Mouse (Mus musculus): ENCODE data around the gene Dusp1.

Gene Dusp1

DNA sequence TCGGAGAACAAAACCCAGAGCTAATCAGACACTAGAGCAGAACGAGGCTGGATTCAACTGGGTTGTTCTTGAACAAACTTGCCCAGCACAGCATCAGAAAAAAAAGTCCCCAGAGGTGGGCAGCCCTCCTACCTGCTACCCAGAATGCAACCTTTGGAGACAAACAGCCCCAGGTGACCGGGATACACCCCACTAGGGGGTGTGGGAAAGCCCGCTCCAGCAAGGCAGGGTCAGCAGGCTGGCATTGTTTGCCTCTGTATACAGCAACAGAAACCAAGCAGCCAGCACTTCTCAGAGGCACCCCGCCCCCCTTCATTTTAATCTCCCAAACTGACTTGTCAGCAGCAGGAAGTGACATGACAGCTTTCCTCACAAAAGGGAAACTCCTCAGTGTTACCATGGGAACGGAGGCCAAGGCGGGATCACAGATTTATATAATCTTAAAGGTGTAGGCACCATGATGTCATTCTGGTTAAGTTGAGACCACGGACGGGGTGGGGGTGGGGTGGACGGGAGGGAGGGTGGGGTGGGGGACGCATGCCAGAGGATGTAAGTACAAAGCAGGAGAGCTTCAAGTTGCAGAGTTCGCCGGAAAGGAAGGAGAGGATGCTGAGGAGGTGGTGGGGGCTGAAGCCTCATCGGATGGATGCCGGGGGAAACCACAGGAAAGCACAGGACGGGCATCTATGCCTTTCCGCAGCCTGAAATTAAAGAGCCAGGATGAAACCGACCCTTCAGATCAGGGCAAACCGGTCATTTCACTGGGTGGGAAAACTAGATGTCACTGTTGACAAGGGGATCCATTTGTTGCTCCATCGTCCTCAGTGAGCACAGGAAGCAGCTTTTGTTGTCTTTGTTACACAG is 58.9 kb downstream of the Dusp1 start:
- DNase-seq (ENCODE audit: low spot score) = peak; percentile 95

DNA sequence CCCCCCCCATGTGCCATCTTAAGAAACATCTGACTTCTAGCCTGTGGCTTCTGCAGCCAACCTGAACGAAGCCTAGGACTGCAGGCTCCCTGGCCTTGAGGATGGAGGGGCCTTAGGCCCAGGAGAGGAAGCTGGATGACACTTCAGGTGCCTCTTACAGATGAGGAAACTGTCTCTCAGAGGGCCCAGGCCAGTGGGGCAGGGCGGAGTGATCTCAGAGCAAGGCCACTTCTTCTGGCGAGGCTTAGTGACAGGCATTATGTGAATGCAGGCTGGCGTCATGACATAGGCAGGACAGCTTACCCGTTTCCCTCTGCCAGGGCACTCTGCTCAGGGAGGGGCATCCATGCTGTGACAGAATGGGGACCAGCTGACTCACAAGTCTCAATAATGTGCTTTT is 60.1 kb downstream of the Dusp1 start:
- DNase-seq (ENCODE audit: low spot score) = no peak

DNA sequence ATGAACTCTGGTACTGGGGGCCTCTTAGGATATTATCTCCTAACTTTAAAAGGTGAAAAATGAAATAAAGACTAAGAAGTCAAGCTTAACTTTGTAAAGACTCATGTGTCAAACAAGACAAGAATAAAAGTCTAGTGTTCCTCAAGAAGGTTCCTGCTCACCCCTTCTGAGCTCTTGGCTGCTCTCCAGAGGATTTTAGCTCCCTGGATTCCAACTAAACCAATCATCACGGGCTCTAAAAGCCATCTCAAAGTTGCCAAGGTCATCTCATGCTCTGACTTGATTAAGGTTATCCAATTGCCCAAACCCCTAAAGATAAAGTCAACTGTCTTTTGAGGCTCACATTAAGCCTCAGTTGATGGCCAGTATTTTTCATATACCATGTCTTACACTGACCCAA is 63.3 kb downstream of the Dusp1 start:
- no peak for DNase-seq (ENCODE audit: low spot score)

DNA sequence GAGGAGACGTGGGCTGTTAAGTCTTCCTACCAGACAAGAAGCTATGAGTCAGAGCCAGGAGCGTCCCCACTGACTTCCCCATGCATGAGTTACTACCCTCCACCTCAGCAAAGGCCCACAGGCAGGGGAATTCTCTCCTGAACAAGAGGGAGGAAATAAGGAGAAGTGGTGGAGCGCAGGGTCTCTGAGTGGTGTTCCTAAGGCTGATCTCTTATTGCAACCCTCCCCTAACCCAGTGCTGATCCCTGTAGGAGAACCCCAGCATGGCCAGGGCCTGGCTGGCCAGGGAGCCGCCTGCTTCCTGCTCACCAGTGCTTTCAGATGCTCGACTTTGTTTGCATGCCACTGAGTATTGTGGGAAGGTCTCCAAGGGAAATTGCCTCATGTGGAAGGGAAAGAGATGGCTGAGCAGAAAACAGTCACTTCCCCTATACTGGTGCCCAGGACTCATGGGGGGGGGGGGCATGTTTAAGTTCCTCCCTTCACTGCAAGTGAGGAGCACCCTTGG is 64.5 kb downstream of the Dusp1 start:
- DNase-seq (ENCODE audit: low spot score) = peak; percentile 90

DNA sequence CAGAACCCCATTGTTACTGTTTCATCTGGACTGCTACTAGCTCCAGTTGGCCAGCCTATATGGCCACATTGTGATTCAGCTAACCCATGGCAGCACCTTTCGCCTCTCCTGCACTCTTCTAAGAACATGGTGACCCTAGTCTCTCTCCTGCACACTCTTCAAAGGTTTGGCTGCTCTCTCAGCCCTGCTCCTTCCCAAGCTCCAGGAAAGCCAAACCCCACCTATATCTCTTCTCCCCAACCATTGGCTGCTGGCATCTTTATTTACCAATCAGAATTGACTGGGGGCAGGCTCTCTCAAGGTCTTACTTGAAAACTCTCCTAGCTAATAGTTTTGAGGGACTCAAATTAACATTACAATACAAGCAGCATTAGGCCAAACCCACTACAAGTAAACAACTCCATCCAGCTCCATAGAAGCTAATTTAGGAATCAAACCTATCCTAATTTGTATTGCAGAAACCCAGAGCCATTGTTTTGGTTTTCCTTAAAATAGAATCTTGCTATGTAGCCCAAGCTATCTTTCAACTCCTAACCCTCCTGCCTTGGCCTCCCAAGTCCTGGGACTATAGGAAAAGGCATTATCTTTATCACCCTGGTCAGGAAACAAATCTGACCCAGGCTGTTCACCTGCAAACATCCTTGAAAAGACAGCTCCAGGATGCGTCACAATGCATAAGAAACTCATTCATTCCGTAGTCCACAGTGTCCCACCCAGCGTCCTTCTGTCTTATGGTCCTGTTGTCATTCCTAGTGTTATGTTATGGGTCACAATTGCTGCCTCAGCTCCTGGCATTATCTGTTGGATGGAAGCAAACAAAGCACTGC is 67.1 kb downstream of the Dusp1 start:
- DNase-seq (ENCODE audit: low spot score) = no peak

DNA sequence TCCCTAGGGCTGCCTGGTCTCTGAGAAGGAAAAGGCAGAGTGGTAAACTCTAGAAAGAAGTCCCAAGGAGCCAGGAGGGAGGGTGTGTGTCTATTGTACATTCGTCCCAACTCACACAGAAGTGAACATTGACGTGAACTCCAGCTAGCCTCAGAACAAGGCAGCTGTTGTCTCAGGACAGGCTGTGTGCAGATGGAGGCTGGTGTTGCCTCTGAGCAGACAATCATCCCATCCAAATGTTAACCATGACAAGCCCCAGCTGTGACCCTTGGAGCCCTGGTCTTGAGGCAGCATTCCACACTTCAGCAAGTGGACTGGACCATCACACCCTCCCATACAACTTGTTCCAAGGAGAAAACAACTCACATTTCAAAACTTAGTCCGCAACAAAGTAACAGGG is 69.7 kb downstream of the Dusp1 start:
- peak; percentile 74 for DNase-seq (ENCODE audit: low spot score)

DNA sequence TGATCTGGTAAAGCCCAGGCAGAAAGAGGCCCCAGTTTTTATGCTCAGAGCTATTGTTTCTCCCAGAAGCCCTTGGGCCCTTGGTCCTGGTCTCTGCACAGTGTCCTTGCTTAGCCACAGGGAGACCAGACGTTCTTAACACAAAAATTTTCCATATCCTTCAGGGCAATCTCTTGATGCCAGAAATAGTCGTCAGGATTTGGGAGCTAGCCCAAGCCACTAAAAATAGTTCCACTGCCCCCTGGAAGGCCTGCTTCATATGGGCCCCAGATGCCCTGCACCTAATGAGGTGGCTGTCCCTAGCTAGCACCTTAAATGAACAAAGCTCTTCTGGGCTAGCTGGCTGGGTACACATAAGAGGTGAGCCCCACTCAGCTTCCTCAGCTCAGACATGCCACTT is 71.0 kb downstream of the Dusp1 start:
- DNase-seq (ENCODE audit: low spot score) = no peak

DNA sequence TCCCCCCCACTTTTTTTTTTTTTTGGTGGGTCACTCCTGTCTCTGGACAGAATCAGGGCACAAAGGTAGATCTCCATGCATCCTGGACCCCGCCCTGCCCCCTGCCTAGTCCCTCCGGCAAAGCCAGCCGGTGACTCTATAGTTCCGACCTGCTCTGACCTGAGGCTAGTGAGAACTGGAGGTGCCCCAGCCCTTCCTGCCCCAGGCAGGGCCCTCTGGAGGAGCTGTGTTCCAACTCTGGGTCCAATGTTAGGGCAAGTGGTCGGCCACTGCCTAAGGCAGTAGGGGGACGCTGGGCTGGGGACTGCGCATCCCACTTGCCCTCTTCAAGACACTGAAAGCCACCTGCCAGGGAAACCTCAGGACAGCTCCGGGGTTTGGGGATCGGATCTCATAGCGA is 71.9 kb downstream of the Dusp1 start:
- no peak for DNase-seq (ENCODE audit: low spot score)

DNA sequence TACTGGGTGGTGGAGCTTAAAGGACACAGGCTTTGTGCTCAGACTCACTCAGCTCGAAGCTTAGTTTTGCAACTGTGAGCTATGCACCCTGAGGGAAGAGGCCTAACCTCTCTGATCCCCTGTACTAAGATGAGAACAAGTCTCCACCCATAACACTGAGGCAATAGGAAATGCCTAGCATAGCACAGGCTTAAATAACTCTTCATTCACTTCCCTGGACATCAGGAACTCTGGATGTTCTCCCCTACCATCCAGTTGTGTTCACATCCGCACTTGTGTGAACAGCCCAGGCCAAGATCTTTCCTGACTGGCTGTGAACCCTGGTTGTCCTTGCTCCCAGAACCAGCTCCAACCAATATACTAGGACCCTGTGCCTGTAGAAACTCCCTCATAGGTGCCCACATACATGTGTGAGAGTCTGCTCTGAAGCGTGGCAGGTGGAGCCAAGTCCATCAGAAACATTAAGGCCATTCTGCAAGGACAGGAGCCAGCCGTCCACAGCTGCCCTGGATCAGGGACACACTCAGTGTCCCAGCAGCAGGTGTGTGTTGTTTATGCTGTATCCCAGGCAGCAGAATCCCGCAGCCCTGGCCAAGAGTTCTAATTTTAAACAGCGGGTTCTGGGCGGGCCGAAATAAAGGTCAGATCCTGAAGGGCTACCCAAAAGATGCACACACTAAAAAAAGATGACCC is 73.1 kb downstream of the Dusp1 start:
- DNase-seq (ENCODE audit: low spot score) = peak; percentile 72

DNA sequence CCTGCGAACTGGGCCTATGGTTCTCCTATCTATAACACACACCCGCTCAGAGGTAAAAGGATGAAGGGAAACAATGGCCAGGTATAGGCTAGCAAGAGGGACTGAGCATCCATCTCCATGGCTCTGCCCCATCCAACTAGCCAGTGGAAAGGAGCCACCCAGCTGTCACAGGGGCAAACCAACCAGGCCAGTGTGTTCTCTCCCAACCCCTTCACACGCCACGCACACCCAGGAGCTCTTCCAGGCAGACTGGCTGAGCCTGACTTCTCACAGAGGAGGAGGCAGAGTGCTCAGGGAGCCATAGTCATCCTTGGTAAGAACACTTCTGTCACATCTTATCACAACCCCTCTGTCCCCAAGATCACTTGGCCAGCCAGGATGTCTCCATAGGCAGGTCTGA is 74.0 kb downstream of the Dusp1 start:
- no peak for DNase-seq (ENCODE audit: low spot score)

DNA sequence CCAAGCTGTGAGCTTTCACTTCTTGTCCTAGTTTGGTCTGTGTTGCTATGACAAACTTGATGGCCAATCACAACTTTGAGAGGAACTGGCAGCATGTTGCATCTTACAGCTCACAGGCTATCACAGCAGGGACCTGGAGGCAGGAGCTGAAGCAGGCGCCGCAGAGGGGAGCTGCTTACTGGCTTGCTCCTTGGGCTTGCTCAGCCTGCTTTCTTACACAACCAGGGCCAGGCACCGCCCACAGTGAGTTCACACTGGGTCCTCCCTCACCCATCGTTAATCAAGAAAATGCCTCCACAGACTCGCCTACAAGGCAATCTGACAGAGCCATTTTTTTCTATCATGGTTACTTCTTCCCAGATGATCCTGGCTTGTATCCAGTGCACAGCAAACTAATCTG is 74.7 kb downstream of the Dusp1 start:
- no peak for DNase-seq (ENCODE audit: low spot score)

DNA sequence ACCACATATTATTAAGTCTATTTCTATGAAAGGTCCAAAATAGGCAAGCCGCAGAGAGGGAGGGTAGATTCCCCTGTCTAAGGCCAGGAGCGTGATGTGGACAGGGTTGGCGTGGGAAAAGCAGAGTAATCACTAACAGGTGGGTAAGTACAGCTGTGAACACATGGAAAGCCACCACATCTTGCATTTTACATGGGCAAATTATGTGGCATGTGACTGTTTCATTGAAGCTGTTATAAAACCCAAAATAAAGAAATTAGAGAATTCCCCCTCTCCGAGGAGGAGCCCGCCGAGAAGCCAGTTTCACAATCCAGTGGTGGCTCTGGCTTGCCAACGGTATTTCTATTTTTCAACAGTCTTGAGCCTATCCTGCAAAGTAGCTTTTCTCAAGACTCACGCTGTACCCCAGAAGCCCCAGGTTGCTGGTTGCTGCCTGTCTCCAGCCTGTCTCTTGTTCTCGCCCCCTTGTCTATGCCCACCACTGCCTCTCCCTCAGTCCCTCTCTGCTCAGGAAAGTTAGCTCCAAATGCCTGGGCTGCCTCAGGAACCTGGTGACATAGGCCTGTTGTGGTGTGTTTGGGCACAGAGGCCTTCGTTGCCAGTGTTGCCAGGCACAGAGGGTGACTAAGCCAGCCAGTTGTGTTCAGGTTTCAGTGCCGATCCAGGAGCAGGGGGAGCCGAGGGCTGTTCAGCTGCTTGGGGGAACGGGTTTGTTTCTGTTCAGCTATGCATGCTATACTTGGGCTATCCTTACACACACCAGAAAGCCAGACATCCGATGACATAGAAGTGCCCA is 77.1 kb downstream of the Dusp1 start:
- no peak for DNase-seq (ENCODE audit: low spot score)

DNA sequence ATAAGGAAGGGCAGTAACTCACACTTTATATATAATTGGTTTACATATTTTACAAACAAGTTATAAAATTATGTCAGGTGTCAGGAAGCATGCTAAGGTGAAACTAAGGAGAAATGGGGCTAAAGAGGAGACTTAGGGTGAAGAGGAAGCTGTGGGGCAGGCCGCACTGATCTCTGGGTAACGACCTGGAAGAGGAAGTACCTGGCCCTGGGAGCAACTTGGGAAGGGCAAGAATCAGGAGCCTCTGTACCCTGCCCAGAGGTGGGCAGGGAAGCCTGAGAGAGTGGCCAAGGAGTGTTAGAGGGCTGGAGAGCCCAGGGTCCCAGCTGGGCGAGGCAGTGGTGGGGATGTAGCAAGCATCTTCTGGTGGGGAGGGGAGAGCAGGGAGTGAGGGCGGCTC is 81.0 kb downstream of the Dusp1 start:
- DNase-seq (ENCODE audit: low spot score) = no peak

DNA sequence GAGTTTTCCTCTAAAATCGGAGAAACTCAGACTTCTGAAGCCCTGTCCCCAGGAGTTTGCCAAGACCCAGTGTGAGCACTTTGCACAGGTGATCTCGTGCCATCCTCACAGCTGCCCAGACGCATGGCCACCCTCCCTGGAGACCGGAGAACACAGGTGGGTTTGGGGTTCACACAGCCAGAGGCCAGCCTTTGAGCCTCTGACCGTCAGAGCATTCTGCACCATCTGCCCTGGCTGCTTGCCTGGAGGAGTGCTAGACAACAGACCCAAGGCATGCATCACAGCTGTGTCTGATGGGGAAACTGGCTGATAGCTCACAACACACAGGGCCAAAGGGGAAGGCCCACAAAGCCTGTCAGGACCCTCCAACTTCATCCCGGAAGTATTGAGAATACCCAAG is 82.3 kb downstream of the Dusp1 start:
- DNase-seq (ENCODE audit: low spot score) = no peak

DNA sequence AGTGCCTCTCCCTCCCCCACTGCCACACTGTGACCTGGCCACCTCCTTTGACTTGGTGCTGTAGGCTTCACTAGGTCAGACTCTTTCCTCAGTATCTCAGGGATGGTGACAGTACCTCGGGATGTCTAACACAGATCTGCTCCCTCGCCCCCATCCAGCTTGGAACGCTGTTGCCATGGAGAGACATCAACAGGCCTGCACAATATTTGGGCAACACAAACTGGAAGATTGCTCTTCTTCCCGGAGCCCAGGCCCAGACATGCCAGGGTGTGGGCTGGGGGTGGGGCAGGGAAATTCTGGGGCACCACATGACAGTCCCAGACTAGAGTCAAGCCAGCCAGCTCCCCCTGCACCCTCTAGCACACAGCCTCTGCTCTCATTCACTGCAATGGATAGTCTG is 83.3 kb downstream of the Dusp1 start:
- no peak for DNase-seq (ENCODE audit: low spot score)

DNA sequence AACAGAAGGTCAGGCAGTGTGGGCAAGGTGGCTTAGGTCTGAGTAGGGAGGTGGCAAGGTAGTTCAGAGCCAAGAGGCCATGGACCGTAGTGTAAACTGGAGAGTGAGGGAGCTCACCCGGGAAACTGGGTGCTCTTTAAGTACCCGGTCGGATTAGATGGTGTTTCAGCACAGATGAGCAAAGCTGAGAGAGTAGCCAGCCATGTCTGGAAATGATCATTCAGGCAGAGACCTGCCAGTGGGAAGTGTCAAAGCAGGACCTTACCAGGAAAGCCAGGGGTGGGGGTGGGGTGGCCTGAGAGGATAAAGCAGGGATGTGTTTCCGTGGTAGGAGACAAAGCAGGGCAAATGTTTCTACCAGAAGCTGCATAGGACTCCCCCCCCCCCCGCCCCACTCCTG is 85.1 kb downstream of the Dusp1 start:
- no peak for DNase-seq (ENCODE audit: low spot score)

DNA sequence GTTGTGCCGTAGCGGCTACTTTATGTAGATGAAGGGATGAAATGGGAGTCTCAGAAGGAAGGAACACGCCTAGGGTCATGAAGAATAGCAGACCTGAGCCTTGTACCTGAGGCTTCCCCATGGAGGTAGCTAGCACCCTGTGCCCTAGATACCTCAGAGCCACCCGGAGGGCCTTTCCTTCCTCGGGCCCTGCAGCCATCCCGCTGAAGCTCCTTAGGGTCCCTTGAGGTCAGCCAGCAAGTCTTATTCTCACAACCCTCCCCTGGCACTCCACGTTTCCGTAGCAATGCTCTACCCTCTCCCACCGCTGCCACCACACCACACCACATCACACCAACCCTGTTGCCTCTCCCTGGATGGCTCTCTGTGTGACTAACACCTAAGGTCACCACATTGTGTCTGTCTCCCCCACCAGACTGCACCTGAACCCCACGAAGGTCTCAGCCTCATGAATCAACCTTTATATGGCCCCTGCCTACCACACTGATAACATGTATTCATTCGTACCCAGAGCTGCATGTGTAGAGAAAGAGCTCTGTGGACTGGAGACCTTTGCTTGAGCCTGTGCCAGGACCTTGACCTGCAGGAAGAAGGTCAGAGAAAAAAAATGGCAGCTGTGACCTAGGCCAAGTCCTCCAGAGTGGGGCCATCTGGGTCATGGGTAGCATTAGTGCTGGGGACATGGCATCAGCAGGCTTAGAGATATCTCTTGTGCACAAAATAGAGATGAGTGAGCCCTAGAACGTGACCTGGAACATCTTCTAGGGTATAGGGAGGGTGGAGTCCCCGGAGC is 93.6 kb downstream of the Dusp1 start:
- no peak for DNase-seq (ENCODE audit: low spot score)

DNA sequence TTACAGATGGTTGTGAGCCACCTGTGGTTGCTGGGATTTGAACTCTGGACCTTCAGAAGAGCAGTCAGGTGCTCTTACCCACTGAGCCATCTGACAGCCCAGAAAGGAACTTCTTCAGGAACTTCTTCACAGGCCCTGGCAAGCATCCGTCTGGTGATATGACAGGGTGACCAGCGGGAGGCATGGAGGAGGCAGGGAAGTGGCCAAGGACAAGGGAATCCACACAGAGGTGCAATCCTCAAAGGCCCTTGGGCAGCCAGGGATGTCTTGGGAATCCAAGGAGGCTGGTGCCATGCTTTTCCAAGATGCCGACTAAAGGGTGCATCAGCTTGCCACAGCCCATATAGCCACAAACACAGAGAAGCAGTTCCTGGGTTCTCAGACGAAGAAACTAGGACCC is 94.3 kb downstream of the Dusp1 start:
- no peak for DNase-seq (ENCODE audit: low spot score)

DNA sequence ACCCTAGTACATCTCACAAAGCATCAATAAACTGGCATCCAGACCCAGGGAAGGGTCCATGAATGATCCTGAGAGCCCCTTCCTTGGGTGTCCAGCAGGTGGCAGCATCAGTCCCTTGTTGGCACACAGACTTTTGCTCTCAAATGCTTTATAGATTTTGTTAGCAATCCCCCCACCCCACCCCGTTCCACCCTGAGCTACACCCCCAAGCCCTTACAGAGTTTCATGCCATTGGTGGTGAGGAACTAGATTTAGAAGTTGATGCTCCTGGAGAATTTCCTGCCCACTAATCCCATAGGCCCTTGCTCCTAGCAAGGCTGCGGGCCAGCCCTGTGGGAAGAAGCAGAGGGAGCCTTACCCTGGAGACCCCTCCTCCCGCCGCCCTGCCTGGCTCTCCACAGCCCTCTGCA is 95.2 kb downstream of the Dusp1 start:
- peak; percentile 83 for DNase-seq (ENCODE audit: low spot score)

DNA sequence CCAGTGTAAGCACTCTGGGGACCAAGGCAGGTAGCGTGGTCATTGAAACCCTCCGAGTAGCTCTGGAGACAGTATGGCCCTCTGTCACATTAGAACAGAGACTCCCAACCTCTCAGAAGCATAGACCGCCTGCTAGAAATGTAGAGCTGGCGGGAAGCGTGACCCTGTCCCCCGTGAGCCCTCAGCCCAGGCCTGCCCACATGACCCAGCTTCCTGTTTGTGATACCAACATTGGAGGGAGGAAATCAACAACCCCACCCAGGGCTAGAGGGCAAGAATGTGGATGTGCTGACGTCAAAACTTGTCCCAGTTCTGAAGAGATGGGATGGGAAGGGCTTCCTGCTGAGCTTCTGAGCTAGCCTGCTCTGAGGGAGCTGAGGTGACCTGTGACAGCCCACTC is 97.0 kb downstream of the Dusp1 start:
- DNase-seq (ENCODE audit: low spot score) = peak; percentile 92

DNA sequence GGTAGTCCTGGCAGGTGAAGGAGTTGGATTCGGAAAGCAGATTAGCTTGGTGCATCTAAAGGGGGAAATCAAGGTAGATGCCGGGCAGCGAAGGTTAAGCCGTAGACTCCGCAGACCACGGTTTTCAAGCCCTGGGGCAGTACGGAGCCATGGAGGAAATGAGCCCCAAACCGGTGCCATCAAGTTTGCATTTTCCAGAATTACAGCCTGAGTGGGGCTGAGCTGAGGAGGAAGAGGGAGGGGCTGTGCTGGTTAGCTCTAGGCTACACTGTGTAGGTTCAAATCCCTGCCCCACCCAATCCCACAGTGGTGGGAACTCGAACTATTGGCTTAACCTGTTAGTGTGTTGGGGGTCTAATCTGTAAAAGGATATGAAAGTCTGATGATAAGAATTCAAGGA is 97.4 kb downstream of the Dusp1 start:
- no peak for DNase-seq (ENCODE audit: low spot score)

Measured in lung, postnatal 25 days (tissue).